Mouse (Mus musculus): Measurements from ENCODE around the gene Hat1.

DNA sequence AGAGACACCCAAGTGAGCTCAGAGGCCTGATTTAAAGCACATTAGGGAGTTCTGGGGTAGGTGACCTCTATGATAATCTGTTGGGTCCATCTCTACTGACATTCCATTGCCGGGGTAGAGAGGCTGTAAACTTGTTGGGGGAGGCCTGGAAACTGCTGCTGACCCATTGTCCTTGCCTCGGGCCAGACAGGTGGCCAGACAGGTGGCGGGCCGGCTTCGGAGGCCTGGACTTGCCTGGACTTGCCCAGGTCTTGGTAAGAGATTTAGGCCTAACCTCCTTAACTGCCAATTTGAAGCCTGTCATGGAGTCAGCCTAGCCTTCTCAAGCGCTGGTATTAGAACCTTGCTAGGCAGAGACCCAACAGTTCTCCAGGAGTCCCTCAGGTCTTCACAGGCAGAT lies 992 bp upstream of the Hat1 start:
- TF ChIP-seq POLR2A (IDR thresholded peaks at IDR 0.05; ENCODE audit: borderline replicate concordance, extremely low read depth, insufficient read depth, insufficient read length, poor library complexity, severe bottlenecking) (no peak), CTCF (IDR thresholded peaks at IDR 0.05; ENCODE audit: borderline replicate concordance, extremely low read depth, insufficient read depth, insufficient read length) (no peak)

Data from brain, embryonic 14.5 days (tissue).